Mouse (Mus musculus): ENCODE data around the gene Lmo2. TPM values are rescaled to one million over a fixed set of nuclear protein-coding genes. Genes with fewer than 3 reads are reported as not detected.

The Lmo2 gene
- total and polyA plus RNA-seq, 3 experiments = 43.3 to 108 (median 63.6) TPM

- dilution Hi-C loops (cut with MboI; ENCODE audit: extremely low pct_ligation_motif_present, extremely low pct_unique_long_range_greater_than_20kb, low sequenced_read_pairs) (no loop called here), in situ Hi-C loops (cut with MboI; ENCODE audit: low pct_ligation_motif_present, low pct_unique_long_range_greater_than_20kb, low sequenced_read_pairs) (loop anchor here (25.0 kb wide), 1 partner anchor 515 kb away; no protein-coding TSS in a partner anchor)
- Histone ChIP-seq H3K9me3 (replicated peaks; ENCODE audit: low read length) (no peaks in the 10 kb centered on the region), H3K36me3 (replicated peaks in 1 of 2; ENCODE audit: control insufficient read depth in 1 of 2, insufficient read depth in 1 of 2, low read length in 1 of 2) (peaks cover 60 to 74% of the 10 kb centered on the region in 2 experiments), H3K4me1 (ENCODE audit: control insufficient read depth in 1 of 2, insufficient read depth in 2 of 2) (peaks cover 4 to 35% of the 10 kb centered on the region in 2 experiments; a peak in 3 of 4 replicates), H3K79me2 (replicated peaks; ENCODE audit: control insufficient read depth, extremely low read depth, insufficient read depth, poor library complexity, severe bottlenecking) (peaks cover 18% of the 10 kb centered on the region), H3K4me2 (ENCODE audit: insufficient read depth, low read depth, poor library complexity, severe bottlenecking) (no peak overlapping the region), H3K27me3 (replicated peaks) (no peaks in the 10 kb centered on the region), H3K4me3 (replicated peaks in 1 of 3; ENCODE audit: low read depth in 2 of 3, low read length in 2 of 3, poor library complexity in 1 of 3) (no peak overlapping the region), H3K9ac (ENCODE audit: insufficient read depth, low read depth) (no peak overlapping the region), H3K27ac (ENCODE audit: insufficient read depth, low read depth) (no peak overlapping the region)
- no peak for TF ChIP-seq IRF4 (IDR thresholded peaks at IDR 0.05; ENCODE audit: low read depth, low read length)
- no peak for TF ChIP-seq RAD21 (IDR thresholded peaks at IDR 0.05; ENCODE audit: low read depth, low read length)
- TF ChIP-seq USF2 (conservative IDR thresholded peaks at IDR 0.05; ENCODE audit: low read depth, low read length) = no peak
- TF ChIP-seq ZKSCAN1 (IDR thresholded peaks at IDR 0.05; ENCODE audit: borderline replicate concordance, low read depth, low read length) = no peak
- no peak for TF ChIP-seq CHD2 (IDR thresholded peaks at IDR 0.05; ENCODE audit: low read length)
- TF ChIP-seq ELF1 (IDR thresholded peaks at IDR 0.05; ENCODE audit: low read depth, low read length) = no peak
- no peak for TF ChIP-seq ETS1 (conservative IDR thresholded peaks at IDR 0.05; ENCODE audit: low read depth, low read length)
- TF ChIP-seq HCFC1 (IDR thresholded peaks at IDR 0.05; ENCODE audit: low read depth, low read length) = no peak
- TF ChIP-seq MAZ (IDR thresholded peaks at IDR 0.05; ENCODE audit: low read depth, low read length) = no peak
- no peak for TF ChIP-seq POLR2A (IDR thresholded peaks at IDR 0.05; ENCODE audit: low read depth, low read length)
- TF ChIP-seq MYC (IDR thresholded peaks at IDR 0.05; ENCODE audit: low read depth, low read length) = no peak
- no peak for TF ChIP-seq JUND (conservative IDR thresholded peaks at IDR 0.05; ENCODE audit: low read depth, low read length)
- TF ChIP-seq GABPA (IDR thresholded peaks at IDR 0.05; ENCODE audit: insufficient replicate concordance, low read depth, low read length) = no peak
- TF ChIP-seq POLR2AphosphoS2 (IDR thresholded peaks at IDR 0.05; ENCODE audit: low read depth, low read length) = no peak
- no peak for DNase-seq (ENCODE audit: extremely low read depth)
Observed at GRCm38 (mm10) chr2:103977716-103978115, 19.9 kb downstream of the Lmo2 start.

DNA sequence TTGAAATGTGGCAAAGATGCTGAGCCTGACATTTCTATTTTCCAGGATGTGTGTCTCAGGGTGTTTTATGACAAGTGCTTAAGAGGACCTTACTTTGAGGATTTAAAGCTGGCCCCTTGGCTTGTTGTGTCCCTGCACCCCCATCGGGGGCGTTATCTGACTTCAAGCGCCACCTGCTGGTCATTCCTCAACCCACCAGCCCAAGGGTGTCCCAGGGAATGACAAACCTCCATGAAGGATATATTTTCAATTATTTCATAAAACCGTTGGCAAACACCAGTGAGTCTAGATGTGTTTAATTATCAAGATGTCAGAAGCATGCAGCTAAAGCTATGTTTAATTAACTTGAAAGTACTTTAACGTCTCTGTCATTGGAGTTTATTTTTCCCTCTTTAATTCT lies 24.5 kb downstream of the Lmo2 start:
- DNase-seq (ENCODE audit: extremely low read depth) = peak; percentile 76
- in situ Hi-C loops (cut with MboI; ENCODE audit: low pct_ligation_motif_present, low pct_unique_long_range_greater_than_20kb, low sequenced_read_pairs) = loop anchor here (5.0 to 25.0 kb wide), 3 partner anchors 85 to 520 kb away; no protein-coding TSS in a partner anchor
- Histone ChIP-seq H3K27ac (ENCODE audit: insufficient read depth, low read depth) (no peak overlapping the region), H3K4me3 (replicated peaks in 1 of 3; ENCODE audit: low read depth in 2 of 3, low read length in 2 of 3, poor library complexity in 1 of 3) (no peak overlapping the region), H3K36me3 (replicated peaks in 1 of 2; ENCODE audit: control insufficient read depth in 1 of 2, insufficient read depth in 1 of 2, low read length in 1 of 2) (peaks cover 30 to 45% of the 10 kb centered on the region in 2 experiments), H3K4me2 (ENCODE audit: insufficient read depth, low read depth, poor library complexity, severe bottlenecking) (no peak overlapping the region), H3K9ac (ENCODE audit: insufficient read depth, low read depth) (no peak overlapping the region), H3K4me1 (ENCODE audit: control insufficient read depth in 1 of 2, insufficient read depth in 2 of 2) (peaks cover 0 to 7% of the 10 kb centered on the region in 2 experiments; a peak in 2 of 4 replicates), H3K27me3 (replicated peaks) (no peaks in the 10 kb centered on the region), H3K79me2 (replicated peaks; ENCODE audit: control insufficient read depth, extremely low read depth, insufficient read depth, poor library complexity, severe bottlenecking) (no peaks in the 10 kb centered on the region; the same call in 1 of the 2 replicates), H3K9me3 (replicated peaks; ENCODE audit: low read length) (no peaks in the 10 kb centered on the region)
- dilution Hi-C loops (cut with MboI; ENCODE audit: extremely low pct_ligation_motif_present, extremely low pct_unique_long_range_greater_than_20kb, low sequenced_read_pairs) = no loop called here
- TF ChIP-seq EP300 (IDR thresholded peaks at IDR 0.05; ENCODE audit: low read length) (no peak), TBP (conservative IDR thresholded peaks at IDR 0.05; ENCODE audit: low read depth, low read length) (no peak), ETS1 (conservative IDR thresholded peaks at IDR 0.05; ENCODE audit: low read depth, low read length) (0 out of 2 replicates have a peak, but pooled peaks have one; percentile 16), ZKSCAN1 (IDR thresholded peaks at IDR 0.05; ENCODE audit: borderline replicate concordance, low read depth, low read length) (no peak), MAZ (IDR thresholded peaks at IDR 0.05; ENCODE audit: low read depth, low read length) (peak; percentile 73; the same call in 1 of the 2 replicates), MXI1 (IDR thresholded peaks at IDR 0.05; ENCODE audit: low read depth, low read length) (no peak), NELFE (IDR thresholded peaks at IDR 0.05; ENCODE audit: low read depth, low read length) (peak; percentile 43; the same call in 1 of the 2 replicates), GABPA (IDR thresholded peaks at IDR 0.05; ENCODE audit: insufficient replicate concordance, low read depth, low read length) (no peak), BHLHE40 (IDR thresholded peaks at IDR 0.05; ENCODE audit: low read depth, low read length) (0 out of 2 replicates have a peak, but pooled peaks have one; percentile 17), ZMIZ1 (IDR thresholded peaks at IDR 0.05; ENCODE audit: low read depth, low read length) (no peak), KAT2A (IDR thresholded peaks at IDR 0.05; ENCODE audit: insufficient replicate concordance, low read length) (no peak), RCOR1 (conservative IDR thresholded peaks at IDR 0.05; ENCODE audit: low read depth, low read length) (no peak), E2F4 (IDR thresholded peaks at IDR 0.05; ENCODE audit: insufficient replicate concordance, low read depth, low read length) (no peak), MYC (IDR thresholded peaks at IDR 0.05; ENCODE audit: low read depth, low read length) (peak; percentile 25; the same call in 1 of the 2 replicates), MEF2A (IDR thresholded peaks at IDR 0.05; ENCODE audit: borderline replicate concordance, low read depth, low read length) (0 out of 2 replicates have a peak, but pooled peaks have one; percentile 52), CTCF (conservative IDR thresholded peaks at IDR 0.05 in 1 of 2, IDR thresholded peaks at IDR 0.05 in 1 of 2; ENCODE audit: low read depth in 2 of 2, low read length in 2 of 2) (peak; percentile 58 to 99; a peak in 3 of 4 replicates), MAFK (IDR thresholded peaks at IDR 0.05; ENCODE audit: insufficient replicate concordance, low read length) (no peak), ELF1 (IDR thresholded peaks at IDR 0.05; ENCODE audit: low read depth, low read length) (no peak), NRF1 (IDR thresholded peaks at IDR 0.05; ENCODE audit: low read depth, low read length) (no peak), POLR2AphosphoS2 (IDR thresholded peaks at IDR 0.05; ENCODE audit: low read depth, low read length) (0 out of 2 replicates have a peak, but pooled peaks have one; percentile 38), RAD21 (IDR thresholded peaks at IDR 0.05; ENCODE audit: low read depth, low read length) (peak; percentile 97), POLR2A (IDR thresholded peaks at IDR 0.05; ENCODE audit: low read depth, low read length) (0 out of 2 replicates have a peak, but pooled peaks have one; percentile 13), PAX5 (IDR thresholded peaks at IDR 0.05; ENCODE audit: low read length) (no peak), USF1 (IDR thresholded peaks at IDR 0.05; ENCODE audit: low read depth, low read length) (no peak), JUN (IDR thresholded peaks at IDR 0.05; ENCODE audit: insufficient read depth, low read depth, low read length) (no peak)
